Mouse (Mus musculus): ENCODE results near the gene Plxdc2. TPM values are rescaled to one million over a fixed set of nuclear protein-coding genes. Genes with fewer than 3 reads are reported as not detected.
A peak's percentile ranks its signal among the peaks of the same experiment; 100 is the strongest.
"Not testable (repeated sequence)": the region's sequence is repeated elsewhere in the genome, so short reads cannot be mapped to it uniquely, and the experiment has no call there.

Plxdc2 gene
- total RNA-seq, 2 experiments from 2014 or later, result 22.6 to 25.6 TPM

DNA sequence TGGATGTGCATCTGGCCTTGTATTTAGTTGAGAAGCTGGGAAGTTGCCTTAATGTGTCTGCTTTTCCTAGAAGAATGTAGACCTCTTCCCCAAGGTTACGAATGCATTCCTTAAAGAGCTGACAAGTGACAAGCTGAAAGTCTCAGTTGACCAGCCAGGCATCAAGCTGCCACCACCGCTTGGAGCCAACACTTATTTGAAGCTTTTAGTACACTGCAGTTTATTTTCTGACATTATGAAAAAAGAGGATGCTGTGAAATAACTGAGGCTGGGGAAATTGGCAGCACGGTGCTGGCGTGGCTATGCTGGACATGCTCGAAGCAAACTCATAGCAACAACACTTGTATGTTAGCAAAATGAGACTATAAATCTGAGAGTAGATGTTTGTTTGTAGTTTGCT lies 374.9 kb downstream of the Plxdc2 start:
- DNase-seq, result no peak
- intact Hi-C loops (cut with DNase I), result loop anchor here (10.0 kb wide), 1 partner anchor 366 kb away; no protein-coding TSS in a partner anchor

GRCm38 (mm10) chr2:16734381-16734780 lies 378.3 kb downstream of the Plxdc2 start:
- no peak for DNase-seq
- intact Hi-C loops (cut with DNase I), result loop anchor here (10.0 kb wide), 1 partner anchor 370 kb away; no protein-coding TSS in a partner anchor

DNA sequence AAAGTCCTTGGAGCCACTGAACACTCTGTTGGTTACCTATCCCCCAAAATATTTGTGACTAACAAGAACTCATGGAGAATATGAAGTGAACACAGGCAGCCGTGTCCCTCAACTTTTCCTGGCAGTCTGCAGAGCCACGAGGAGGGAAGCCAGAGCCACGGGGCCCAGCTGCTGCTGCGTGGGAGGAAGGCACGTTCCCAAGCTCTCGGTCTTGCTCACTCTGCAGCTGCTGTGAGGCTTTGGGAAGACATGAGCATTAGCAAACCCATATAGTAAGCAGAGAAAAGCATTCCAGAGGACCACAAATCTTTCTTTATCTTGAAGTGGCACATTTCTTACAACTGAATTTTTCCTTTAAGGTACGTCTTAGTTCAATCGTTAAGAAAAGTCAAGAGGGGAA lies 382.1 kb downstream of the Plxdc2 start:
- intact Hi-C loops (cut with DNase I), result loop anchor here (10.0 kb wide), 1 partner anchor 373 kb away; no protein-coding TSS in a partner anchor
- peak; percentile 24 for DNase-seq

GRCm38 (mm10) chr2:16741813-16742212 lies 385.7 kb downstream of the Plxdc2 start:
- intact Hi-C loops (cut with DNase I), result no loop called here
- DNase-seq, result no peak

DNA sequence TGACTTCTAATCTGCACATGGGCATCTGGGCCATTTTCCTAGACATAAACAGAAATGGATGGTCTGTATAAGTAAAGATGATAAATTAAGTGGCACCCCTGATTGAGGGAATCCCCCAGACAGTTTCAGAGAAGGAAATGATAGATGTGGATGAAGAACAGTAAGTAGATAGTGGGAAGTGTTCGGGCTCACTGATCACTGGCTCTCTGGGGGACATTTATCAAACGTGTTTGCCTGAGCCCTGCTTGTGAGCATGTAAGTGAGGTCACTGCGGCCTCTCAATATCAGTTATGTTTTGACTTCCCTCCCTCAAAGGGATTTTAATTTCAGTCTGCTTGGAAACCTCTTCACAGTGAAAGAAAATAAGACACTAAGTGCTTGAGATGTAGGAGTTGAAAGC lies 387.5 kb downstream of the Plxdc2 start:
- intact Hi-C loops (cut with DNase I), result no loop called here
- no peak for DNase-seq

DNA sequence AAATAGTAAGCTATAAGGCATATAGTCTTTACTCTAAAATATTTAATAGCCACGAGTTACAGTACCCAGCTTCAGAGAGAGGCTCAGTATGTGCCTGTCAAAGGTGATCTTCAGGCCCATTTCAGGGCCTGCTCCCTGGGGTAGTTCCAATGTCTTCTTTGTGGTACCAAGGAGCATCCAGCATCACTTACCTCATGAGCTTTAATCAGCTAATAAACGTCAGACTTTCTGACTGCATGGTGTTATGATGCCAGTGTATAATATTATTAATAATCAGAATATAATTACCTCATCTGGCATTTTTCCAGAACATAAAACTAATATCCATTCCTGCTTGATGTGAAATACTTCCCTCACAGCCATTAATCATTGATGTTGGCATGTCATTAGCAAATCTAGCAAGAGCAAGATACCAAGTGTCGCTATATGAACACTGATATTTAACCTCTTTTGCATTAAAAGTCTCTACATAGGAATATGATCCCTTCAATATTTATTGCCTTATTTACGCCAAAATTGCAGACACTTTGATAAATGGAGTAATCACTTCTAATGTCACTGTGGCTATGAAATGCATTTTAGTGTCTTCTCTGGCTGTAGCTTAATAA lies 393.3 kb downstream of the Plxdc2 start:
- no peak for DNase-seq

GRCm38 (mm10) chr2:16757158-16757557 lies 401.1 kb downstream of the Plxdc2 start:
- intact Hi-C loops (cut with DNase I), result no loop called here
- no peak for DNase-seq

More for the DNA sequence above, 393.3 kb downstream of the Plxdc2 start:
- intact Hi-C loops (cut with DNase I), result no loop called here

DNA sequence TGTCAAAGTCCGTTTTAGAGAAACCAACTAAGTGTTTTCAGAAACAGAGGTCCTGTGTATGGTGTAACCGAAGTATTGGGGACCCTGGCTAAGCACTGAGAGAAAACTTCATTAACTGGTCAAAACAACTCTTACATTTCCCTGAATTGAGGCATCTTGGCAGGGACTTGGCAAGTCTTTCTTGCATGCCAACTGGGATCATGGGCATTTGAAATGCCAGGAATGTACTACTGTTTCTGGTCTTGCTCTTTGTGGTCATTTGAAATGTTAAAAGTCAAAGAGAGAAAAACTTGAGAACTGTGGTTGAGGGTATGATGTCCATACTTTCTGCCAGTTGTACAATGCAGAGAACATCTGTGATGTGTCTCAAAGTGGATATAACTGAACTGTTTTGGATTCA lies 403.7 kb downstream of the Plxdc2 start:
- intact Hi-C loops (cut with DNase I), result no loop called here
- DNase-seq, result no peak

DNA sequence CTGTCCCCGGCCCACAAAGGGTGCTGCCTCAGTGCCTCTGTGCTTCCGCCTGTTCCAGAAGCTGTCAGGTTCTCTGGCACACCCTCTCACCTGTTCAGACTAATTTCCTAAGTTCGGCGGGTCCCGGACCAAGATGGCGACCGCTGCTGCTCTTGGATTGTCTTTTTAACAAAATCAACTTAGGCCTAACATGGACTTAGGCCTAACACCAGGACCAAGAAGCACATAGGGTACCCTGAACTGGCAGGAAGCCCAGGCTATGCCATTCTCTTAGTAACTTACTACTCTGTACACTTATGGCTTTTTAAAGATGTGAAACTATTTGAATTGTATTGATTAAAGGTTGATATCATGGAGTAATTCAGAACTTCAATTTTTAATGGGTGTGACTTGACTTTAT lies 413.0 kb downstream of the Plxdc2 start:
- DNase-seq; intact Hi-C loops (cut with DNase I): not testable (repeated sequence)

- DNase-seq, result peak; percentile 27
- intact Hi-C loops (cut with DNase I), result no loop called here
Measured at GRCm38 (mm10) chr2:16773398-16774113, 417.5 kb downstream of the Plxdc2 start.

- intact Hi-C loops (cut with DNase I), result no loop called here
- no peak for DNase-seq
Measured at GRCm38 (mm10) chr2:16774114-16774433, 418.0 kb downstream of the Plxdc2 start.

DNA sequence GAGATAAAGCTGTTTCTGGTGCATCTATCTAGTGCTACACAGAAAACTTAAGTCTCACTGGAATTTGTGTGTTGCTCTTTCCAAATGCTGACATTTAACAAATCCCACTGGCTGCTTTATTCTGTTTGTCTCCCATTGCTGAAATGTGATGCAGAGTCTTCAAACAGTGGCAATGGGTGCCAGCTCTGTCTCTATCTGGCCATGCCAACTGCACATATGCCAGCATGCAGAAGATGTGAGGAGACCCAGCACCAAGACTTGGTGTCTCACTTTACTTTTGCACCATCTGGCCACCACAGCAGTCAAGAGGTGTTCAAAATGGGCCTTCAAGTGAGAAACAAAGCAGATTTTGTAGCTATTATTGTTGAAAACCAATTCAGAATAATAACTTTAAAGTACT lies 439.2 kb downstream of the Plxdc2 start:
- intact Hi-C loops (cut with DNase I), result no loop called here
- DNase-seq, result no peak
